Mouse (Mus musculus) layer of hippocampus, adult 18-20 months (tissue): ENCODE measurements around the gene Hs3st2. TPM values are rescaled to one million over a fixed set of nuclear protein-coding genes. Genes with fewer than 3 reads are reported as not detected.

Source experiments
- DNase-seq, 2 experiments: peaks; one replicate each; pipeline ENCODE4 v3.0.0; 2022; ENCODE audit warnings: low spot score in 2 of 2
- total RNA-seq, 2 experiments: library from RNA; stranded (reverse); gene quantifications; 2 replicates each; pipeline ENCODE4 v1.2.3; 2021

Hs3st2 gene
- total RNA-seq, 2 experiments from 2014 or later, result 10.3 to 13.5 TPM

- DNase-seq, result peak; percentile 57 to 84
Observed at GRCm38 (mm10) chr7:121539405-121540275, 148.0 kb downstream of the Hs3st2 start.

GRCm38 (mm10) chr7:121542458-121542857, 150.8 kb downstream of the Hs3st2 start:
- peak in 1 of 2 experiments; percentile 38 for DNase-seq

- DNase-seq, result peak in 1 of 2 experiments; percentile 56
Observed at GRCm38 (mm10) chr7:121549329-121550022, 157.8 kb downstream of the Hs3st2 start.
